Mouse (Mus musculus): ENCODE measurements around the gene Adamtsl1.

GRCm38 (mm10) chr4:85920474-85920873, 406.5 kb downstream of the Adamtsl1 start:
- TF ChIP-seq MAFK (IDR thresholded peaks at IDR 0.05; ENCODE audit: insufficient read depth, low read depth, low read length) (no peak), CHD2 (IDR thresholded peaks at IDR 0.05; ENCODE audit: low read depth, low read length) (no peak), HCFC1 (IDR thresholded peaks at IDR 0.05; ENCODE audit: borderline replicate concordance, insufficient read depth, low read length) (no peak), ZNF384 (IDR thresholded peaks at IDR 0.05; ENCODE audit: low read depth, low read length) (no peak), ZC3H11A (IDR thresholded peaks at IDR 0.05; ENCODE audit: borderline replicate concordance, low read depth, low read length) (no peak)

All from ES-E14 (cell line).